Mouse (Mus musculus): ENCODE results near the gene 6030452D12Rik. TPM values are rescaled to one million over a fixed set of nuclear protein-coding genes. Genes with fewer than 3 reads are reported as not detected.
A peak's percentile ranks its signal among the peaks of the same experiment; 100 is the strongest.

The 6030452D12Rik gene
- total and polyA plus RNA-seq, 3 experiments = not detected

- in situ Hi-C loops (cut with MboI; ENCODE audit: low pct_ligation_motif_present, low pct_unique_long_range_greater_than_20kb, low sequenced_read_pairs) = no loop called here
- Histone ChIP-seq H3K36me3 (replicated peaks in 1 of 2; ENCODE audit: control insufficient read depth in 1 of 2, insufficient read depth in 1 of 2, low read length in 1 of 2) (no peaks in the 10 kb centered on the region), H3K4me3 (replicated peaks in 1 of 3; ENCODE audit: low read depth in 2 of 3, low read length in 2 of 3, poor library complexity in 1 of 3) (no peak overlapping the region), H3K4me1 (ENCODE audit: control insufficient read depth in 1 of 2, insufficient read depth in 2 of 2) (peaks cover 0 to 5% of the 10 kb centered on the region in 2 experiments; a peak in 2 of 4 replicates), H3K27me3 (replicated peaks) (no peaks in the 10 kb centered on the region), H3K27ac (ENCODE audit: insufficient read depth, low read depth) (no peak overlapping the region), H3K9ac (ENCODE audit: insufficient read depth, low read depth) (no peak overlapping the region), H3K79me2 (replicated peaks; ENCODE audit: control insufficient read depth, extremely low read depth, insufficient read depth, poor library complexity, severe bottlenecking) (no peaks in the 10 kb centered on the region), H3K9me3 (replicated peaks; ENCODE audit: low read length) (no peaks in the 10 kb centered on the region), H3K4me2 (ENCODE audit: insufficient read depth, low read depth, poor library complexity, severe bottlenecking) (no peak overlapping the region)
- dilution Hi-C loops (cut with MboI; ENCODE audit: extremely low pct_ligation_motif_present, extremely low pct_unique_long_range_greater_than_20kb, low sequenced_read_pairs) = no loop called here
- no peak for DNase-seq (ENCODE audit: extremely low read depth)
- no peak for TF ChIP-seq EP300 (IDR thresholded peaks at IDR 0.05; ENCODE audit: low read length)
- no peak for TF ChIP-seq PAX5 (IDR thresholded peaks at IDR 0.05; ENCODE audit: low read length)
- no peak for TF ChIP-seq JUN (IDR thresholded peaks at IDR 0.05; ENCODE audit: insufficient read depth, low read depth, low read length)
- no peak for TF ChIP-seq USF2 (conservative IDR thresholded peaks at IDR 0.05; ENCODE audit: low read depth, low read length)
- TF ChIP-seq MEF2A (IDR thresholded peaks at IDR 0.05; ENCODE audit: borderline replicate concordance, low read depth, low read length) = no peak
- no peak for TF ChIP-seq MYC (IDR thresholded peaks at IDR 0.05; ENCODE audit: low read depth, low read length)
- TF ChIP-seq RAD21 (IDR thresholded peaks at IDR 0.05; ENCODE audit: low read depth, low read length) = no peak
- no peak for TF ChIP-seq BHLHE40 (IDR thresholded peaks at IDR 0.05; ENCODE audit: low read depth, low read length)
- TF ChIP-seq CTCF (conservative IDR thresholded peaks at IDR 0.05 in 1 of 2, IDR thresholded peaks at IDR 0.05 in 1 of 2; ENCODE audit: low read depth in 2 of 2, low read length in 2 of 2) = no peak
- no peak for TF ChIP-seq POLR2AphosphoS2 (IDR thresholded peaks at IDR 0.05; ENCODE audit: low read depth, low read length)
- TF ChIP-seq RCOR1 (conservative IDR thresholded peaks at IDR 0.05; ENCODE audit: low read depth, low read length) = no peak
- TF ChIP-seq ZC3H11A (IDR thresholded peaks at IDR 0.05; ENCODE audit: low read depth, low read length) = no peak
- TF ChIP-seq ZMIZ1 (IDR thresholded peaks at IDR 0.05; ENCODE audit: low read depth, low read length) = no peak
- TF ChIP-seq POLR2A (IDR thresholded peaks at IDR 0.05; ENCODE audit: low read depth, low read length) = no peak
- TF ChIP-seq CHD1 (IDR thresholded peaks at IDR 0.05; ENCODE audit: low read depth, low read length) = no peak
- no peak for TF ChIP-seq CHD2 (IDR thresholded peaks at IDR 0.05; ENCODE audit: low read length)
- TF ChIP-seq SIN3A (IDR thresholded peaks at IDR 0.05; ENCODE audit: low read length) = no peak
- TF ChIP-seq NRF1 (IDR thresholded peaks at IDR 0.05; ENCODE audit: low read depth, low read length) = no peak
- TF ChIP-seq ZKSCAN1 (IDR thresholded peaks at IDR 0.05; ENCODE audit: borderline replicate concordance, low read depth, low read length) = no peak
- TF ChIP-seq SMC3 (IDR thresholded peaks at IDR 0.05; ENCODE audit: low read depth, low read length) = no peak
Observed at GRCm38 (mm10) chr8:106550906-106551305, 50.6 kb downstream of the 6030452D12Rik start.

- no peak overlapping the region for H3K4me2 ChIP-seq (ENCODE audit: insufficient read depth, low read depth, poor library complexity, severe bottlenecking)
- H3K9ac ChIP-seq (ENCODE audit: insufficient read depth, low read depth) = no peak overlapping the region
- H3K36me3 ChIP-seq (replicated peaks in 1 of 2; ENCODE audit: control insufficient read depth in 1 of 2, insufficient read depth in 1 of 2, low read length in 1 of 2) = no peaks in the 10 kb centered on the region
- TF ChIP-seq CHD2 (IDR thresholded peaks at IDR 0.05; ENCODE audit: low read length) (no peak), CTCF (conservative IDR thresholded peaks at IDR 0.05 in 1 of 2, IDR thresholded peaks at IDR 0.05 in 1 of 2; ENCODE audit: low read depth in 2 of 2, low read length in 2 of 2) (0 out of 4 replicates have a peak, but pooled peaks of 1 of the 2 experiments have one; percentile 16)
- H3K79me2 ChIP-seq (replicated peaks; ENCODE audit: control insufficient read depth, extremely low read depth, insufficient read depth, poor library complexity, severe bottlenecking) = no peaks in the 10 kb centered on the region
- no peak overlapping the region for H3K4me3 ChIP-seq (replicated peaks in 1 of 3; ENCODE audit: low read depth in 2 of 3, low read length in 2 of 3, poor library complexity in 1 of 3)
- H3K9me3 ChIP-seq (replicated peaks; ENCODE audit: low read length) = no peaks in the 10 kb centered on the region
- dilution Hi-C loops (cut with MboI; ENCODE audit: extremely low pct_ligation_motif_present, extremely low pct_unique_long_range_greater_than_20kb, low sequenced_read_pairs) (no loop called here), in situ Hi-C loops (cut with MboI; ENCODE audit: low pct_ligation_motif_present, low pct_unique_long_range_greater_than_20kb, low sequenced_read_pairs) (no loop called here)
- H3K27me3 ChIP-seq (replicated peaks) = no peaks in the 10 kb centered on the region
- no peaks in the 10 kb centered on the region for H3K4me1 ChIP-seq (ENCODE audit: control insufficient read depth in 1 of 2, insufficient read depth in 2 of 2)
- no peak overlapping the region for H3K27ac ChIP-seq (ENCODE audit: insufficient read depth, low read depth)
- no peak for DNase-seq (ENCODE audit: extremely low read depth)
Observed at GRCm38 (mm10) chr8:106554011-106554410, 53.7 kb downstream of the 6030452D12Rik start.
